Mouse (Mus musculus) NIH3T3 (cell line): ENCODE measurements at regions not wholly inside any gene's neighbourhood (a gene's known extent, or its start where the extent isn't known, plus 50 kb on each side); places are given as distances from the start of the nearest gene placed in this dataset.
A peak's percentile ranks its signal among the peaks of the same experiment; 100 is the strongest.
"Not testable (repeated sequence)": the region's sequence is repeated elsewhere in the genome, so short reads cannot be mapped to it uniquely, and the experiment has no call there.

Source experiments
- DNase-seq: peaks from one replicate; pipeline ENCODE4 v3.0.0-alpha.2; 2012; ENCODE audit warnings: low read depth

- DNase-seq = no peak
These were observed 594.0 kb downstream of the Efna5 start for GRCm38 (mm10) chr17:62287127-62287526.

GRCm38 (mm10) chr17:62286086-62287080 is 594.7 kb downstream of the Efna5 start:
- peak; percentile 49 for DNase-seq

DNA sequence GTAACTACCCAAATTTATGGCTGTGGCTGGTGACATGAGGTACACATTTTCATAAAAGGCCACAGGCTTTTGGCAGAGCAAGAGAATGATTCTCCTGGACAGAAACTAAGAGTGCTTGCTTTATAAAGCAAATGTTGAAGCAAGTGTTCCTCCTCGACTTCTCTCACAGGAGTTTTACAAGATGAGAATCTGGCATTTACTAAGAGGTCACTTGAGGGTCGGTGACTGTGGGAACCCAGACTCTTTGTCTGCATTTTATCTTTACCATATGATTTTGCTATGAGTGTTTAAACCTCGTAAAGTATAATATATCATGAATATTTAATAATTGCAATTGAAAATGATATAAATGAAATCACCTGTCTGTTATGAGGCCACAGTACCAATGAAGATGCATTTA is 600.9 kb downstream of the Efna5 start:
- no peak for DNase-seq

- no peak for DNase-seq
These were observed 609.7 kb downstream of the Efna5 start for GRCm38 (mm10) chr17:62271399-62271798.

GRCm38 (mm10) chr17:62269279-62269678 is 611.8 kb downstream of the Efna5 start:
- no peak for DNase-seq

GRCm38 (mm10) chr17:62253448-62253847 is 627.7 kb downstream of the Efna5 start:
- no peak for DNase-seq

- DNase-seq = no peak
These were observed 633.1 kb downstream of the Efna5 start for GRCm38 (mm10) chr17:62248011-62248410.

GRCm38 (mm10) chr17:62246650-62247049 is 634.5 kb downstream of the Efna5 start:
- no peak for DNase-seq

DNA sequence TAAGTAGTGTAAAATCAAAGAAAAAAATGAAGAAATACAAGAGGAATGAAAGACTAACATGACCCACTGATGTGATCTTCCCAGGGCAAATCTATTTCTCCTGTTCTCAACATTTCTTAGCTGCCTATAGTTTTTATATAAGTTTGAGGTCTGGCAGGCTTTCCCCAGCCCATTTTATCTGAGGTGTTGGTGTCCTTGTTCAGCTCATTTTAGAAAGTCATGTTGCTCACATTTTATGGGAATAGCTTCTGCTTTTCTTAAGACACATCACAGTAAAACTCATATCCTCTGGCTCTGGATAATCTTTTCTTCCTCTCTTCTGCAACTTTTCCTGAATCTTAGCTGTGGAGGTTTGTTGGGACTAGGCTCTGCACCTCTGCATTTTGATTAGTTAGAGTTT is 650.2 kb downstream of the Efna5 start:
- DNase-seq = no peak

DNA sequence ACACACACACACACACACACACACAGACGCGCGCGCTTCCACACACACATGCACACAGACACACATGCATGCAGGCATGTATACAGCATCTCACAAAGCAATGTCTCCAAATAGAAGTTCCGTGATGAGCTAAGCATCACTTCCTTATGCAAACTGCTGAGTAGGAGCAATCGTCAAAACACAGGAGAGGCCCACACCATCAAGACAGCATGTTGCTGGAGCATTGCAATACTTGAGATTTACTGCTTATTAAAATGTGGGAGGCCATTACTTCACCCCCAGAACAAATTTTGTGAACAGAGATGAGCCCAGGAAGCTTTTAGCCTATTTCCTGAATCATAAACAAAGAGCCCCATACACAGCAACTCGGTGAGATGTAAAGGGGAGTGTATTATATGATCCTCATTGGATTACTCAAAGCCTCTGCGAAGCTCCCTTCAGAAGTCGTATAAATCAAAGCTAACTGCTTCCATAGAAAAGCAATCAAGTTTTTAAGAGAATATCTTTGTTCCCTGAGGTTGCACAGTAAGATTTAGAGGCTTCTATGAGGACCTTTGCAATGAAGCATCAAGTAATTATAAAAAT is 670.6 kb downstream of the Efna5 start:
- no peak for DNase-seq

DNA sequence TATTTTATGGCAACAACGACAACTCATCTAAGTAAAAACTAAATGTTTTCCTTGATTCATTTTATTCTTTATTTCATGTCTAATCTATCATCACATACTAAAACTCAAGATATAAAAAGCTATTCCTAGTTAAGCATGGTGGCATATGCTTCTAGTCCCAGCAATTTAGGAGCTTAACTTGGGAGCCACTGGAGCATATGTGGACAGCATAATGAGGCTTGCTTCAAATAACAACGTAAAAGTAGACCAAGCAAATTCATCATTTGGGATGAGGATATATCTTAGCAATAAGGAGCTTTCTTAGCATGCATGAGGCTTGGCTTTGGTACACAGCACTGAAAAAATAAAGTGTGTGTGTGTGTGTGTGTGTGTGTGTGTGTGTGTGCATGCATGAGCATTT is 678.5 kb downstream of the Efna5 start:
- no peak for DNase-seq

GRCm38 (mm10) chr17:62200491-62200890 is 680.6 kb downstream of the Efna5 start:
- no peak for DNase-seq

GRCm38 (mm10) chr17:62199559-62199958 is 681.6 kb downstream of the Efna5 start:
- DNase-seq = no peak

GRCm38 (mm10) chr17:62178612-62179210 is 702.4 kb downstream of the Efna5 start:
- DNase-seq = no peak

DNA sequence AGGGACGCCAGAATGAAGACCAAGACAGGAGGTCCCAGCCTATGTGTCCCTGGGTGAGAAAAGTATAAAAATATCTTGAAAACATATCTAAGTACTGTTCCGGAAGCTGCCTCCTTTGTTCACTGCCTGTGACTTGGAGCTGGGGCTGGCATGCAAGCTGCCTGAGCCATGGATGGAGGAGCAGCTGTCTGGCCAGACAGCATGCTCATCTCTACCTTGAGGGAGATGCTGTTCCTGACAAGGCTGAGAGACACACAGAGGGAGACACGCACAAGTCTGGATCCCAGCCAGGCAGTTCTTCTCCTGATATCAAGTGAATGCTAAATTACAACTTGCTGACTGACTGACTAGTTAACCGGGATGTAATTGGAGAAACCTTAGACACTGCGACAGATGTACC is 704.8 kb downstream of the Efna5 start:
- DNase-seq = no peak

DNA sequence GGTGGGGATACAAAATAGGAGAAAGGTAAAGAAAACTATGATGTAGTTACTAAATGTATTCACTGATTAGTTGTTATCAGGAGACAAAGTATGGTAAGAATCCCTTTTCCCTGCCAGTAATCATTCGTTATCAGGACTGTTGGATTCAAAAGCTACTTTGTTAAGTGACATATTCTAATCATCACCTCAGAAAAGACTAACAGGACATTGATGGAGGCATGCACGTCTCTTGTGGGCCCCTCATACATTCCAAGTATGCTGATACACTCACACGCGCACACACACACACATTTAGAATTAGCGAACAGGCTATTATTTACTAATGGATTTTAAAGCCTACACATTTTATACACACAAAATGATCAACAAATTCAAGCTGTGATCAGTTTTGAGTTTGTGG is 708.8 kb downstream of the Efna5 start:
- no peak for DNase-seq

DNA sequence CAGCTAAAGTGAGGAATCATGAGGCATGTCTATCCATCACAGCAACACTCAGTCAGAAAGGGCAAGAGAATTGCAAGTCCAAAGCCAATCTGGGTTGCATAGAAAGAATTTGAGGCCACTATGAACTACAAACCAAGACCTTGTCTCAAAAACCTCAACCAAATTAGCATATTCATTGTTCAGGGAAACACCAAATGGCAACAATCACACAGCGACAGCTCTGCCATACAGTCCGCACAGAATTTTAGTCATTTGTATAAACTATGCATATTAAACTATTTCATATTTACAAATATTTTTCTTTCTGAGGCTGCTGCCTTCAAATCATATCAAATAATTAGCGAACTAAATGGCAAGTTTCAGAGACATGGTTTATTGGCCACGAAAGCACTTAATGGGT is 709.6 kb downstream of the Efna5 start:
- DNase-seq = no peak

DNA sequence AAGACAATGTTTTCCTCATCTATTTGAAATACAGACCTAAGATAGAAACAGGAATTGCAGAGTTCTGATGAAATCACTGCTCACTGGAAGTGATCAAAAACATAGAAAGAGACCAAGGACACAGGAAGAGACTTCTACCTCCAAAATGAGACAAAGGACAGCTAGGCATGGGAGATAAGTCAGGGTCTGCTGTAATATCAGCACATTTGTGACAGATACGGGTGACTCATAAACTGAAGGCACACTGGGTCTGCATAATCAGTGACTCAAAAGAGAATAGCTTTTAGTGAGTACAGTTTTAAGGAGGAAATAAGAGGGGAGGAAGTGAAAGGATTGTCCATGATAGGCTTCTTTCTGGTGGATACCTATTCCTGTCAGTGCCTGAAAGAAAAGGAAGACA is 719.7 kb downstream of the Efna5 start:
- no peak for DNase-seq

DNA sequence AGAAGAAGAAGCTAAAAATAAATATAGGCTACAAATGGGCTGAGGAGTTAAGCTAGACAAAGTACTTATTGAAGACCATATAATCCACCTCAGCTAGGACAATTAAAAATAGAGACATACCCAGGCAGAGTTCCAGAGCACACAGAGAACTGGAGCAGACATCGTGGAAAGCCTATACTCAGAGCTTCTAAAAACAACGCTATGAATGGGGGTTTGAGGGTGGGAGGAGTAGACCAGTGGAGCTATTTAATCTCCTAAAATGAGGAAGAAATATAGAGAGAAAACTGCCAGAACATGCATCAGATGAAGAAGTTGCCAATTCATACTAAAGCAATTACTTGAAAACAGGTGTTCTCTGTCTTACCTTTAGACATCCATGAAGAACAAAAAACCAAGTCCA is 720.8 kb downstream of the Efna5 start:
- DNase-seq = no peak

DNA sequence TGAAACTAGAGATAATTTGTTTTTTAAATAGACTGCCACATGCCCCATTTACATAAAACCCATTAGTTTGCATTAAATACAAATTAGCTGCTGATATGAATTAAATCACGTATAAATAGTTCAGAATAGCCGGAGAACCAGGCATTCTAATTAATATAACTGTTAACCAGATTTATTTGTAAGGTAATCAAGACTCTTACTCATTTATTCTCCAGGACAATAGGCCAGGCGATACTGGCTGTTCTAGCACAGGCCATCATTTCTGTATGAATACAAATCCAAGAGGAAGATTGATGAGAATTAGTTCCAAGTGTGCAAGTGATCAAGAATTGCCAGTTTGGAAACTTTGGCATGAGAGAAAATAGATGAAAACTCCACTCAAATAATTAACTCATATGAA is 746.1 kb downstream of the Efna5 start:
- no peak for DNase-seq

DNA sequence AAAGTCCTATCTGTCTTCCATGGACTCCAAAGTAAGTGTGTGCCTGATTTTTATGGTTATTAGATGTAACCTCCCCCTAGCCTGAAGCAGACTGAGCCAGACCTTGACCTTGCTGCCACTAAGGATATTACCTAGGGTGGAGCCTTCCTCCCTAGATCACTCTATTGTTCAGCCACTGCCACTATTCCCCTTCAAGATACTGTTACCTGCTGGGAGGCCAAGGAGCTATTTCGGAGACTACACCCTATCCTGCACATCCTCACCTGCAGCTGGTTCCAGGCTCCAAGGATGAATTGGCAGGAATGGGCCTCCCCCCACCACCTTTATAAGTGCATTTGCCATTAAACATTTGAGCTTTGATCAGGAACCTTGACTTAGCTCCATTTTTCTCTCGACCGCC is 769.4 kb downstream of the Efna5 start:
- DNase-seq = not testable (repeated sequence)

DNA sequence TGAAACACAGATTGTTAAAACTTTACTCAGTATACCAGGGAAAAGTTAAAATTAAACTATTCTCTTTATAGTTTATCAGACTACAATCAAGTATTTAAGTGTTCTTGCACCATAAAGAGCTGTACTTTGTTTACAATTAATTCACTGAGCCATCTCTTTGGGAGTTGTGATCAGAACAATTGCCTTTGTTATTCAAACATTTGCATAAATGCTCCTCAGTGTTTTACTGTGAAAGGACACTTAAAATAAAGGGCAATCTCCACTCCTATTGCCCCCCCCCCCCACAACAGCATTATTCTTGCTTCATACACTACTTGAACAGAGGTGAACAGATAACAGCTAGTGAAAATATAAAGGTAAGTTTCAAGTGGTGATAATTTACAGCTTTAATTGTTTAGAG is 772.1 kb downstream of the Efna5 start:
- DNase-seq = no peak

GRCm38 (mm10) chr17:62083281-62083680 is 797.8 kb downstream of the Efna5 start:
- DNase-seq = no peak
